Mouse (Mus musculus) brown adipose tissue, adult 24 weeks (tissue): Measurements from ENCODE around the gene Gm10392. TPM values are rescaled to one million over a fixed set of nuclear protein-coding genes. Genes with fewer than 3 reads are reported as not detected.

ENCODE experiments used
- H3K27ac ChIP-seq: fragments of 200-500 bp; replicated peaks from 2 replicates; pipeline ENCODE4 v1.5.1; 2012; ENCODE audit warnings: low read depth, mild to moderate bottlenecking, low read length
- H3K4me1 ChIP-seq: fragments of 200-500 bp; 2 replicates; pipeline ENCODE4 v1.6.1; 2012; ENCODE audit warnings: low read length, mixed read lengths; ENCODE audit not compliant: control insufficient read depth, insufficient read depth, insufficient read length
- H3K4me3 ChIP-seq: fragments of 200-500 bp; 2 replicates; pipeline ENCODE4 v1.5.1; 2012; ENCODE audit warnings: low read depth, mild to moderate bottlenecking, low read length, moderate library complexity; ENCODE audit not compliant: insufficient read depth
- polyA plus RNA-seq: library from polyadenylated mRNA; stranded (reverse); fragments of >200 nt; gene quantifications from 2 replicates; pipeline ENCODE4 v1.2.4, GENCODE M21; 2012; ENCODE audit not compliant: missing spikeins, insufficient read depth, insufficient read length

The Gm10392 gene
- polyA plus RNA-seq, 1 experiment, result not detected

DNA sequence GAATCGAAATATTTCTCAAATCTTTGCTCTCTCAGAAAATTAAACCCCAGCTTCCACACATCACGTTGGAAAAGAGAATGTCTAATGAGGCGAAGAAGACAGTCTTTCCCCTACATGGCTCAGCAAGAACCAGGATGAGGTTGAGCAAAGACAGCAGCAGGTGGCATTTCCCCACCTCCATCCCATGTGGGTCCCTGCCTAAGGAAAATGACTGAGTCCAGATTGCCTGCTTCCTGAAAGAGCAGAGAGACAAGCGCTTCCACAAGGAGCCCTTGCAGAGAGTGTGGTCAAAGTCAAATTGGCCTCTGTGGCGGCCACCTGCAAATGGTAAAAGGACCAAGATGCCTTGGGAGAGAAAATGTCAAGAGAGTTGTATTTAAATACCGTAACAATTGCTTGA, 28.5 kb downstream of the Gm10392 start:
- Histone ChIP-seq H3K4me3 (0 out of 2 replicates have a peak overlapping the region, but pooled peaks have one; percentile 73), H3K27ac (no peak overlapping the region), H3K4me1 (peaks cover 14% of the 10 kb centered on the region)

DNA sequence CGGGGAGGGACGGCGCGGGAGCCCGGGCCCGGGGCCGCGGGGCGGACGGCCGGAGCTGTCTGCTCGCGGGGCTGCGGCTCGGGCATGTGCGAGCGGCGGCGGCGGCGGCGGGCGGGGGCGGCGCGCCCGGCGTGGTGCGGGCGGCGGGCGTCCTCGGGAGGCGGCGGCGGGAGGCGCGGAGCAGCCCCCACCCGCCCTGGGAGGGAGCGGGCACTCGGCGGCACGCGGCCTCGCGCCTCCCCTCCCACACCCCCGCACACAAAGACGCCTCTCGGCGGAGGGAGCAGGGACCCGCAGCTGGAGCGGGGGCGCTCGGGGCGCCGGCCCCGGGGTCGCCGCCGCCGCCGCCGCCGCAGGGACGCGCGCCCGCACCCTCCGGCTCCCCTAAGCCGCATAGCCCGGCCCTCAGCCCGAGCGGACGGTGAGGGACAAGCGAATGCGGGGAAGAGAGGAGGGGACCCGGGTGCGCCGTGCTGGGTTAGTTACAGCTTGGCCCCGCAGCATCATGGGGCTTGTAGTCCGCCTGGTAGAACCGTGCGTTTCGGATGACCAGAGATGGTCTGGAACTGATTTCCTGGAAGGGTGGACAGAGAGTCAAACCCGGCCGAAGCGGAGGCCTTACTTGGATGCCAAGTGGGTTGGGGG, 29.3 kb downstream of the Gm10392 start, which contains the start of gene Ankrd13b:
Gene Ankrd13b (minus strand): TSS at position 88 of the 645 bp plus-strand sequence.
- no peak within 1 kb of the TSS for H3K27ac ChIP-seq
- H3K4me1 ChIP-seq, result peaks cover 12% of the 10 kb centered on the region
- H3K4me3 ChIP-seq, result peak within 1 kb of the TSS; percentile 73

DNA sequence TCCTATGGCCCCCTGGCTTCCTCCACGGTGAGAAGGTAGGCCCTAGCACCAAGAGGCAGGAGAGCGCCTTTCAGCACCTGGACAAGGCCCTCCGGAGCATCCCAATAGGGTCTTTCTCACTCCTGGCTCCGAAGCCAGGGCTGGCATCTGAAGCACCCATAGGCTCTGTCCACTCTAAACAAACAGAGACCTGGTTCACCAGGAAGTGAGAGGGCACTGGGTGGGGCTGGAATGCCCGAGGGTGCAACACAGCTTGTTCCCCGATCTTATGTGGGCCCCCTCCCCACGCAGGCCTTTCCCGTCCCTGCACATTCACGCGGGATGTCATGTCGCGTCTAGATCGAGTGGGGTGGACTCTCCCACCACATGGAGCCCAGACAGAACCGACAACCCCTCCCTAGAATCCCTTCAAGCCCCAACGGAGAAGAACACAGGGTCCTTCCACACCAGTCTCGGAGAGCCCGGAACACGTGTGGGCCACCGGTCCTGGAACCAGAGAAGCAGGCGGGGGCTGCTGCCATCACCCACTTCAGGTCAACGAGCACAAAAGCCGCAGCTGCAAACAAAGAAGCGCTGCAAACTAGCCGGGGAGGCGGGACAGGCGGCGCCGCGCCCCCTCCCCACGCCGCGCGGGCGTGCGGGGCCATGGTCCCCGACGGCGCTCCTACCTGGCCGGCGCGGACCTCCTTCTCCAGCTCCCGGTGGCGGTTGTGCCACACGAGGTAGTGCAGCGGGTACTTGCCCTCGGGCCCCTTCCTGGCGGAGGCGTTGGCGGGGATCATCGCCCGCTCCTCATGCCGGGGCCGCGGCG, 30.0 kb downstream of the Gm10392 start:
- no peak overlapping the region for H3K27ac ChIP-seq
- H3K4me1 ChIP-seq, result peaks cover 12% of the 10 kb centered on the region
- H3K4me3 ChIP-seq, result peak overlapping the region; percentile 73

DNA sequence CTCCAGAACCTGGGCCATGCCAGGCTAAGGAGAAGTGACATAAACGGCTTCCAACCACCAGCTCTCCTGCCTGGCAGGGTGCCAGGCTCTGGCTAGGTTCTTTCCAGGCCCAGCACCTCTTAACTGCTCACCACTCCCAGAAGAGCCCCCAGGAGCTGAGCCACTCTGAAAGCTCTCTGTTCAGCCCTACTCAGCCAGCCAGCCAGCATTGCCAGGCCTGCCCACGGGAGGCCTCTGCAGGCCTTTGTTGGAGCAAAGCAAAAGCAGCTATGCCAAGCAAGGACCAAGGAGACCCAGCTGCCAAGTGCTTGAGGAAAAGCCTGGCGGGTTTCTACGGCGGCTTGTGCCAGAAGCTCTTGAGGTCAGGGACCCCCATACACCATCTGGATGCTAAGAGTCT, 32.2 kb downstream of the Gm10392 start:
- H3K27ac ChIP-seq, result no peak overlapping the region
- no peak overlapping the region for H3K4me3 ChIP-seq
- H3K4me1 ChIP-seq, result peaks cover 9% of the 10 kb centered on the region

DNA sequence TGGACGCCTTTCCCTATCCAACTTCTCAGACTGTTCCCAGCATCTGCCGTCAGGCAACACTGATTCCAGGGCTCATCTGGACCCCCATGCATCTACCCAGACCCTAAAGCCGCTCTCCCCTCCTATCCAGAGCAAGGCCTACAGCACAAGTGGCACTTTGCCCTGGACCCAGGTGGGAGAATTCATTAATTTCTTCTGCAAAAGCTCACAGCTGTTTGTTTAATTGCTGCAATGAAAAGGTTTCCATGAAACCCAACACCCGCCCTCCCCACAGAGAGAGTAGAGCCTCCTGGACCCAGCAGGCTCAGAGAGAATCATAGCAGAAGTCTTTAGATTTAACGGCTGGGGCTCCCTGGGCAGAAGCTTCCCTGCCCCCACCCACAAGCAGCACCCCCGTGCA, 33.8 kb downstream of the Gm10392 start:
- no peaks in the 10 kb centered on the region; the same call in 1 of the 2 replicates for H3K4me1 ChIP-seq
- no peak overlapping the region for H3K27ac ChIP-seq
- no peak overlapping the region for H3K4me3 ChIP-seq

DNA sequence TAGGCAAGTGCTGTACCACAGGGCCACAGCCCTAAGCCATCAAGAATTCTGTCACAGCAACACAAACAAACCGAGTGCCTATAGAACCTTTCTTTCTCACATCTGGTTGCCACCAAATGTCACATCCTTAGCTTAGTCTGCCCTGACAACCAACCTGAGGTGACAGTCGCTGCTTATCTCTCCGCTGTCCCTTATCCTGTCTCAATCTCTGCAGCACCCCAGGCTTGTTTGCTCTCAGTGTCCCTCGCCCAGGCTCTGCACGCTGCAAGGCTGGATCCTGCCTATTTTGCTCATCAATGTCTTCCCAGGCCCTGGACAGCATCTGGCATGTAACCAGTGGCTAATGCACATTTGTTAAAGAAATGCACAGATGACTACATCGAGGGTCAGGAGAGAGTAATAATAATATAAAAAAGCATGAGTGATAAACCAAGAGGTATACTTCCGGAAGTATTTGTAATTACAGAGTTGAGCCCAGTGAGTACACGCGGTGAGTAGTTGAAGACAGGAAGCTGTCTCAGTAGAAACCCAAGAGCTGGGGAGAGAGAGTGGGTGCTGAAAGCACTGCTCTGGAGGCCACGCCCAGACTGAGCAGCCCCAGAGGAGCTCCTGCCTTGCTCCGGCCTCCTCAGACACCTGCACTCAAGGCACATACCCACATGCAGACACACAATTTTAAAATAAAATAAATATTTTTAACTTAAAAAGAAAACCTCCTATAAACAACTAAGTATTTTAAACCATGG, 35.3 kb downstream of the Gm10392 start:
- H3K4me1 ChIP-seq, result no peaks in the 10 kb centered on the region; the same call in 1 of the 2 replicates
- no peak overlapping the region for H3K27ac ChIP-seq
- H3K4me3 ChIP-seq, result no peak overlapping the region

DNA sequence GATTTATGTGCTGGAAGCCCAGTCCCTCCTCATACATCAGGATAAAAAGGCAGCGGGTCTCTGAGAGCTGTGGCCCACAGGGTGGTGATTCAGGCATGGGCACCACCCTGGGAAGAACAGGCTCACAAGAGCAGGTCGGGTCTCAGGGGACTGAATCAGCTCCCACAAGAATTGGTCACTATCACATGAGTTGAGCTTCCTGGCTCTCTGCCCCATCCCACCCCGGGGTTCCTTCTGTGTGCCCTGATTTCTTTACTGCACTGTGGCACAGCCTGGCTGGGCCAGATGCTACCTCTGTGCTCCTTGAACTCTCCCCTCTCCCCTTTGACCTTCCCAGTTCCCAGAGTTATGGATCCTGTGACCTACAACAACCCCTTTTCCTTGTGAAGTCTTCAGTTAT, 36.0 kb downstream of the Gm10392 start:
- no peak overlapping the region for H3K4me3 ChIP-seq
- no peaks in the 10 kb centered on the region; the same call in 1 of the 2 replicates for H3K4me1 ChIP-seq
- H3K27ac ChIP-seq, result no peak overlapping the region

DNA sequence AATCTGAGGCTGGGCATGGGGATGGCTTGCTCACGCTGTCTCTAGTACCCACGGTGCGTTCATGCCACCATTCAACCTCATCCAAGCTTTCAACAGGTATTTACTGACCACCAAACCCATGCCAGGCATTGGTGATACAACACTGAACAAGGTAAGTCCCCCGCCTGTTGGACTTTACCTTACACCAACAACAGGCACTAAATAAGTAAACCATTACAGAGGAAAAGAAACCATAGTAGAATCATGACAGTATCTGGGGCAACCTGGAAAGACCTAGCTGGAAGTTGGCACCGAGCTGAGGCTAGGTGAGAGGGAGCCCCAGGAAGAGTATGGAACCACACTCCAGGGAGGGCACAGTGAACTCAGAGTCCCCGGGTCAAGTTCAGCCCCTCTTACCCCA, 42.1 kb downstream of the Gm10392 start:
- no peaks in the 10 kb centered on the region for H3K4me1 ChIP-seq
- no peak overlapping the region for H3K4me3 ChIP-seq
- no peak overlapping the region for H3K27ac ChIP-seq

DNA sequence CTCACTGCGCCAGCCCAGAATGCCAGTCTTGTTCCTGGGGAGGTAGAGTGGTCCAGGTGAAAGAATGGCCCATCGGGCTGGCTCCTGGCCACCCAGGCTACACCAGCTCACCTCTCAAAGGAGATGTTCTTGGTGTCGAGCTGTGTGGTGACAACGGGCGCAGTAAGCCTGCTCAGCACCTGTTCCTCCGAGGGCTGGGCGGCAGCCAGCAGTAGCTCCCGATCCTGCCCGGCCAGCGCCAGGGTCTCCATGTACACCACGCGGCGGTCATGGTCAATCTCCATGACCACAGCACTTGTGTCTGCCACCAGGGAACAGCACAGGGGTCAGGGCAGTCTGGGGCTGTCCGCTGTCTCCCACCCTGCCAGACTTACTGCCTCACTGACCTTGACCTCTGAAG, 42.8 kb downstream of the Gm10392 start:
- H3K4me1 ChIP-seq, result no peaks in the 10 kb centered on the region
- H3K27ac ChIP-seq, result no peak overlapping the region

DNA sequence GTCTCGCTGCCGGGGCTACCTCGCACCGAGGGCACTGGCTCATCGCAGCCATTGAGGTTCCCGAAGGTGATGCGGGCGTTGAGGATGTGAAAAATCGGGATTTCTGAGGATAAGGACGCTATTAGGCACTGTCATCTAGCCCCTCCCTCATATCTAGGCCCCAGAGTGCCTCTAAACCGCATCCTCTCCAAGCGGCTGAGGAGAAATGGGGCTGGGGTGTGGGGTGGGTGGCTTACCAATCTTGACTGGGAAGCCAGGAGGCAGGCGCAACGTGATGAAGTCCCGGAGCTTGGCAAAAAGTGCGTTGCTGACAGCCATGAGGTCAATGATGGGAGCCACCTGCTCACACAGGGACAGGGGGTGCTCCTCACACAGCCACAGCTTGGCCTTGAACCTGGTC, 46.2 kb downstream of the Gm10392 start:
- H3K4me3 ChIP-seq, result no peak overlapping the region
- no peaks in the 10 kb centered on the region for H3K4me1 ChIP-seq
- no peak overlapping the region for H3K27ac ChIP-seq

More for the DNA sequence above, 42.8 kb downstream of the Gm10392 start:
- no peak overlapping the region for H3K4me3 ChIP-seq

DNA sequence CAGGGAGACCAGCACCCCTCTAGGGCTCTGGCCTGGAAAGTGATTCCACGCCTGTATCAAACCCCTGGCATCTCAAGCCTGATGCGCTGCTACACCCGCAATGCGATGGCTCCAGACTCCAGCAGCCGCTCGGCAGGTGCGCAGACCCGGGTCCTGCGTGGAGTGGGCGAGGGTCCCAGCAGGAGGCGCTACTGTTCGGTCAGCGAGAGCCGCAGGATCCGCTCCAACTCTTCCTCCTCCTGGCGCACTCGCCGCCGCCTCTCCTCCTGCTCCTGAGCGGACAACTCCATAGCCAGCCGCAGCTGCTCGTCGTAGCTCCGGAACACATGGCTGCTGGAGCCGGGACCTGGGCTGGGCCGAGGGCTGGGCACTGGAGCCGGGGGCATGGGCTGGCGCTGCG, 47.6 kb downstream of the Gm10392 start:
- H3K4me1 ChIP-seq, result peaks cover 4% of the 10 kb centered on the region; the same call in 1 of the 2 replicates
- no peak overlapping the region for H3K4me3 ChIP-seq
- no peak overlapping the region for H3K27ac ChIP-seq

DNA sequence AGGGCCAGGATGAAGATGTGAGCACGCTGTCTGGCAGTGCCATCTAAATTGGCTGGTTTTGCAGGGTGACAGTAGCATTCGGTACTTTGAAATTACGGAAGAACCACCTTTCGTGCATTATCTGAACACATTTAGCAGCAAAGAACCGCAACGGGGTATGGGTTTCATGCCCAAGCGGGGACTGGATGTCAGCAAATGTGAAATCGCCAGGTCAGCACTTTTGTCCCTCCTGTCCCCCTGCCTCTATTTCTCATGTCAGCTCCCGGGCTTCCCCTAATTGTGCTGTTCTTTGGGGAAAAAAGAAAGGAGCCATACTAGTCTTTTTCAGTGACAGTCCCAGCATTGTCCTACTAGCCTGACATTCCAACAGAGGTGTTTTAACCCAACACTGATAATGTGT, 50.6 kb downstream of the Gm10392 start:
- Histone ChIP-seq H3K27ac (no peak overlapping the region), H3K4me1 (peaks cover 6% of the 10 kb centered on the region), H3K4me3 (no peak overlapping the region)

DNA sequence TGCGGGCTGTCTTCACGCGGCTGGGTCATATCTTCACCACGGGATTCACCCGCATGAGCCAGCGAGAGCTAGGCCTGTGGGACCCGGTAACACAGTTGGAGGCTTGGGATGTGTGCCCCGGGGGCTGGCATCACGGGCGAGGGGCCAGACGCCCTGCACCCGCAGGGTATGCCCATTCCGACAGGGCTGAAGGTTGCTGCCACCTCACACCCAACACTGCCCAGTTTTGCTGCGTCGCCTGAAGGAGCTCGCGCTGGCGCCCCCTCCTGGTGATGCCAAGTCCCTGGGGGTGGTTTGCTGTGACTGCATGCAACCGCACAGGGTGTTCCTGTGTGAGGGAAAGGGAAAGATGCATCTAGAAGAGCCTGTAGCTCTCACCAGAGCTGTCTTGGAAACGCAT, 51.2 kb downstream of the Gm10392 start:
- H3K4me1 ChIP-seq, result peaks cover 6% of the 10 kb centered on the region
- peak overlapping the region; percentile 26; the same call in 1 of the 2 replicates for H3K4me3 ChIP-seq
- no peak overlapping the region for H3K27ac ChIP-seq

DNA sequence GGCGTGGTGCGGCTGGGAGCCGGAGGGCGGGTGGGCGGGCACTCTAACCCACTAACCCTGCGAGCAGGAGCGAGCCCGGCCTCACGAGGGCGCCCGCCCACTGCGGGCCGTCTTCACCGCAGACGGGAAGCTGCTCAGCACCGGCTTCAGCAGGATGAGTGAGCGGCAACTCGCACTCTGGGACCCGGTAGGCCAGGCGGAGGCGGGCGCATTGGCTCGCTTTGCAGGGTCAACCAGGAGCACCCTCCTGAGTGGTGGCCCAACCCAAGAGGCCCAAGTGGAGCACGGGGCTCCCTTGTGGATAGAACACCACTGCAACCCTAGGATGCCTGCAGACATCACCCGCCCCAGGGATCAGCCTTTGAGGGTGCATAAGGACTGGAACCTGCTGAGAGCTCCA, 51.8 kb downstream of the Gm10392 start:
- peak overlapping the region; percentile 31; the same call in 1 of the 2 replicates for H3K4me3 ChIP-seq
- peaks cover 6% of the 10 kb centered on the region for H3K4me1 ChIP-seq
- H3K27ac ChIP-seq, result no peak overlapping the region
